Mouse (Mus musculus): ENCODE measurements around the gene Ncs1.

Ncs1 gene

DNA sequence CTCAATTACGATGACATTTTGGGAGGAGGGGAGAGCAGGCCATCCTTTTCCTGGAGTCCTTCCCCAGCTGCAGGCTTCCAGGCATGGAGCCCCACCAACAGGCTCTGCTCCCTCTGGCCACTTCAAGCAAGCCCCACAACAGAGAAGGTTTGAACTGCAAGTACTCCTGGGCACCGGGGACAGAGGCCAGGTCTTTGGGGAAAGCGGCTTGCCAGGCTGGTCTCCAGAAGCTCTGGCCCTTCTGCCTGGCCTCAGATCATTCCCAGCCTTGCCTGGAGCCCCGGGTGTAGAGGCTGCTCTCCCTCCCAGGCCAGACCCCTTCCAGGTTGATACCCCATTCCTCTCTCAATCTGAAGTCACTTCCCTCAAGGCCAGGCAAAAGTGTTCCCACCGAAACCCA is 572 bp upstream of the Ncs1 start:
- DNase-seq (ENCODE audit: low spot score), result no peak

DNA sequence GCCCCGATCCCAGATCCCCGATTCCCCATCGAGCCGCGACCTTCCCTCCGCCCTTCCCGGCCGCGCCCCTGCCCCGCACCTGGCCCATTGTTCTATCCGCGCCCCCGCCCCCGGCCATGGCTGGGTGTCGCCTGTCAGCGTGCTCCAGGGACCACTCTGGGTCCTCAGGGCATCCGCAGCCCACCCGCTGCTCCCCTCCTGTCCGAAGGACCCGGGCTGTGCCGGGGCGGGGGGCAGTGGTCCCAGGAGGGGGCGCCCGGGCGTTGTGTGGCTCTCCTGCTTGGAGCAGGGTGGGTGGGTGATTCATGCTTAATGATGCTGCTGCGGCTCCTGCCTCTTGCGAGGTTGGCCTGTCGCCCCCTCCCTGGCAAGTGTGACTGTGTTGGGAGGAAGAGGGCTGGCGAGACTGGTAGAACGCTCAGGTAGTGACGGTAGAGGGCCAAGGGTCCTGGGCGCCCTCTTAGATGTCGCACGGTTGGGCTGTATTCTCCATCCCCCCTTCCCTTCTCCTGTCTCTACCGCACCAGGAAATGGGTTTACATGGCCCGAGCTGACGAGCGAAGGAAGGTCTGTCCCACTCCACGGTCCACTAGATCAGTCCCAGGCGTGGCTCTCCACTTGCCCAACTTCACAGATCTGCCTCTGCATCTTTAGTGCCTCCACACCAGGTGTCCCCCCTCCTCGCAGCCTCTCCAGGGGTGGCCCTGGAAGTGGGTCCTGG is 788 bp downstream of the Ncs1 start:
- no peak for DNase-seq (ENCODE audit: low spot score)

DNA sequence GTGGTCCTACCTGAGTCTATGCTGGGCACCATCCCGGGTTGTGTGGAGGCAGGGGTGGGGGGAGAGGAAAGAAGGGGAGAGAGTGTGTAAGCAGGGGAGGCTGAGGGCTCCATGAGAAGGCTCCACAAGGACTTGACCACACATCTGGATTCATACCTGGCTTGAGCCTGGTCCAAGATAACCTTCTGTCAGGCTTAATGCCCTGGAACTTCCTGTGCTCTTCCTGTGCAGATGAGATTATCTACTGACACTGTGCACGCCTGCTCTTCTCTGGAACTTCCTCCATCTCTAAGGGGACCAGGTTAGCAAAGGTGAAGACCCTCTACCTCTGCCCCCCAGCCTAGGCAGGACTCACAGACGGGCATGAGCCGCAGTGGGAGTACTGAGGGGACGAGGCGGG is 3.2 kb downstream of the Ncs1 start:
- no peak for DNase-seq (ENCODE audit: low spot score)

DNA sequence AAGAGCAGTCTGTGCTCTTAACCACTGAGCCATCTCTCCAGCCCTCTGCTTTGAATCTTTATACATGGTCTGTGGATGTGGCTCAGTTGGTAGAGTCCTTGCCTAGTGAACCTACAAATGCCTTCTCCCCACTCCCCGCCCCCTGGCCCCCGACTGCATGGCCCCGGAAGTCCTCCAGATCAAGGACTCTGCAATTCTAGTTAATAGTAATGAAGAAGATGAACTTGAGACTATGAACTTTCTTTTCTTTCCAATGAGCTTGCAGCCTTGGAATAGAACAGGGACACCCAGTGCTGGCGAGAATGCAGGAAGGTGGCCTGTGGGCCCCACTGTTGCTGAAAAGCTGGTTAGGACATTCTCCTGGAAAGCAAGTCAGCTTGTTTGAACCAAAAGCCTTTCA is 6.5 kb downstream of the Ncs1 start:
- DNase-seq (ENCODE audit: low spot score), result no peak

DNA sequence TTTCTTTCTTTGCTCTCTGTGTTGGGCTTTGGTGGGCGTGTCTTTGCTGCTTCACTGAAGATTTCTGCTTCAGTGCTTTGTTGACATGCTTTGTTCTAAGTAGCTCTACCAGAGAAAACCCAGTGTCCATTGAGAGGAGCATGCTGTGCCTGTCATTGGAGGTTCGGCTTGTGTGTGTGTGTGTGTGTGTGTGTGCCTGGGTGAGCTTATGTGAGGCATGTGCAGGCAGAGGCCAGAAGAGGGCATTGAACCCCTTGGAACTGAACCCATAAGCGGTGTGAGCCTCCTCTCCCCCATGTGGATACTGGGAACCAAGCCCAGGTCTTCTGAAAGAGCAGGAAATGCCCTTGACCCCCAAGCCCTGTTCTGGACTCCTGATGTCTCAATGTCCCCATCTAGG is 7.8 kb downstream of the Ncs1 start:
- no peak for DNase-seq (ENCODE audit: low spot score)

DNA sequence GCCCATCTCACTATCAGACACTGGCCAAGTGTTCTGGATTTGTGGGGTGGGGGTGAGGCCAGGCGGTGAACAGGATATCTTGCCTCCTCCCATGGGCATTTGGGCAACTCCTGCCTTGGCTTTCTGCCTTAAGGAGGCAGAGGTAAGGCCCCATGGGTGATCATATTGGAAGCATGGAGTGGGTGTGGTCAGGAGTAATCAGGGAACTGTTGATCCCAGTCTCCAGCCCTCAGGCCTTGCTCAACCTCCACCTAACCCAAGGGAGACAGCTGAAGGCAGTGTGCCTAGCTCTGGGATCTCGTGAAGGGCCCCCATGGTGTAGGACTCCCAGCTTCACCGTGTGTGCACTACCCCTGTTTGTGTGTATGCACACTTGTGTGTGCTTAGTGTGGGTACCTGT is 9.2 kb downstream of the Ncs1 start:
- DNase-seq (ENCODE audit: low spot score), result no peak

DNA sequence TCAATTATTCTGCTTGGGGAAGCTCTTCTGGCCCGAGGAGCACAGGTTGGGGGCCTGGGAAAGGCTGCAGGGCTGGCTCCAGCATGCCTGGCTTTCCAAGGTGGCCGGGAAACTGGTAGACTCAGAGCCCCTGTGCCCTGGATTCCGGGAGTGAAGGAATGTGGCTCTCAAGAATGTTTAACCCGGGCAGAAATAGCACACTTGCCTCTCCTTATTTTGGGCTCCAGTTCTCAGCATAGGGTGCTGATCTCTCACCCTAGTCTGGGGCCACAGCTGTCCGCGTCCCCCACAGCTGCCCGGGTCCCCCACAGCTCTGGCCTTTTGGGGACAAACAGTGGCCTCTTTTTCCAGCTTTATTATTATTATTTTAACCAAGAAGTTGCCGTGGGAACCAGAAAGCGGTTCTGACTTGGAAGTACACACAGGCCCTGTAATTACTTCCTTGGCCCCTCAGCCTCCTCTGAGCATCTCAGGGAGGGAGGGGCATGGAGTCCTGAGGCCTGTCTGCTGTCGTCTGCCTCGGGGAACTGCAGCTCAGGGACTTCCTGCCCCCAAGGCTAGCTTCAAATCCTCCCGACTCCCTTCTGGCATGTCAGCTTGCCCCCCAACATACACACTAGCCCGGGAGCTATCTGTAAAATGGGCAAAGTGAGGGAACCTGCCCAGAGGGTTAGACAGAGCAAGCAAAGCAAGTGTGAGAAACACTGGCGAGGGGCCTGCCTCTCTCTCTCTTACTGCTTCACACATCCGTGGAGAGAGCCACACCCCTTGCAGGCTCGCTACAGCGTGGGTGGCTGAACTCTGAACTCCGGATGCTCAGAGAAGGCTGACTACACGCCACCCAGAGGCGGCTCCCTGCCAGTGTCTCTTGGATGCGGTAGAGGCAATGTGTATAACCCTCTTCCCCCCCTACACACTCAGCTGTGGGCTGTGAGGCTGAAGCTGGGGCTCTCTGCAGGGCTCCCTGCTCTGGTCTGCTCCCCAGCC is 10.6 kb downstream of the Ncs1 start:
- DNase-seq (ENCODE audit: low spot score), result peak; percentile 30

DNA sequence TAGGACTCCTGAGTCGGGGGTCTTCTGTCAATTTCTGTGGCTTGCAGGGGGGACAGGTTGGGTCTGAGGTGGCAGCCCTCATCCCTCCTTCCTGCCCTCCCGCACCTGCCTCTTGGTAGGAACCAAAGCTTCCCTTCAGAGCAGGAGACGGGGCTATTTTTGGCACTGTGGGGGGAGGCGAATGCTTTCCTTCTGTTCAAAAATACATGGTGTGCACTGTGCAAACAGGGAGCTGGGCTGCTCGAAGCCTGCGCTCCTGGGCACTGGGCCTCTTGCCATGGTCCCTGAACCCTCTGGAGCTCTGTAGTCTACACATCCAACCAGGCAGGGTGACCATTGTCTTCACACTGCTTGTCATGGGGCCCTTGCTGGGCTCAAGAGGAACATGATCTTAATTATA is 11.5 kb downstream of the Ncs1 start:
- no peak for DNase-seq (ENCODE audit: low spot score)

DNA sequence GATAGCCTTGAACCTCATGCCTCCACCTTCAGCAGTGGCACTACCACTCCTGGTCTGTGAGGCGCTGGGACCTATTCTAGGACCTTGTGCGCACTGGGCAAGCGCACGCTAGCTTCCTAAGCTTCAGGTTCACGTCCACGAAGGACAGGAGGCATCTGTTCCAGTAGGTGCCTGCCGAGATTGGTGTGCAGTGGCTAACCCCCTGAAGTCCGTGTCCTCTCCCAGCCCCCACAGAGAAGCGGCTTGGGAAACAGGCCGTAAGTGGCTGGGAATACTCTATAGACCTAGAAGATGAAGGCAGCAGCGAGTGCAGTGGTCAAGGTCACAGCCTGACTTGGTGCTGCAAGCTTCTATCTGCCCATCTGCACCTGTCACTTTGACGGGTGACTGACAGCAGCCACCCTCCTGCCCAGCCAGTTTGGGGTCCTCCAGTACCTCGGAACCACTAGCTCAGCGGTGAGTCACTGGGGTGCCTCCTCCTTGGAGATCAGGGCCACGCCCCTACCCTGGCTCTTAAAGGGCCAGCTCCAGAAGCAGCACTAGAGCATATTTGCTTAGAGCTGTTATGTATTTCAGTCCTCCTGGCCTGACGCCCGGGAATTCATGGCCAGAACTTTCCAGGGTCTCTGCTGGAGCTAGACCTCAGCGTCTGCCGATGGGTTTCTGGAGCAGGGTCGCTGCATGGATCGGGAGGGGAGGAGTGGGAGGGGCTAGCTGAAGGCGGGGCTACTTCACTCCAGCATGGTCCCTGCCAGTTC is 13.2 kb downstream of the Ncs1 start:
- peak; percentile 72 for DNase-seq (ENCODE audit: low spot score)

DNA sequence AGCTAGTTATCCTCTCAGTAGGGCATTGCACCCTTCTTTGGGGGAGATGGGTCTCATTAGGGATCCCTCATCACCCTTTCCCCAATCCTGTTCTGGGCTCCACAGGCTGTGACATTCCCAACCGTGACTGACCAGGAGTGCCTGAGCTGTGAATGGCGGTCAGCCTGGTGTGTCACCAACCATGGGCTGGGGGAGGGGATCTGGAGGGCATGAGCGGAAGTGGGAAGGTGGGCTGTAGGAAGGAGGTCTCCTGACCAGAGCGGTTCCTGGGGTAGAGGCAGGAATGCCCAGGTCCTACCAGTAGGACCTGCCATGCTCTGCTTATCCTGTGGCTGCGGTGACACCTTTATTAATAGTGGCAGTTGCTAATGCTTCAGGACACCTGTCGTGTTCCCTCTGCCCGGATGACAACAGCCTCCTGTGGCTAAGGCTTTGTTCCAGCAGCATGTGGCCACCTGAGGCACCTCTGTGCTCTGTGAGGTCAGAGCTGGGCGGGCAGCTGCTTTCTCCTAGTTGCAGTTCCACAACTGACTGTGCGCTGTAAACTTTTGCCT is 13.8 kb downstream of the Ncs1 start:
- DNase-seq (ENCODE audit: low spot score), result no peak

DNA sequence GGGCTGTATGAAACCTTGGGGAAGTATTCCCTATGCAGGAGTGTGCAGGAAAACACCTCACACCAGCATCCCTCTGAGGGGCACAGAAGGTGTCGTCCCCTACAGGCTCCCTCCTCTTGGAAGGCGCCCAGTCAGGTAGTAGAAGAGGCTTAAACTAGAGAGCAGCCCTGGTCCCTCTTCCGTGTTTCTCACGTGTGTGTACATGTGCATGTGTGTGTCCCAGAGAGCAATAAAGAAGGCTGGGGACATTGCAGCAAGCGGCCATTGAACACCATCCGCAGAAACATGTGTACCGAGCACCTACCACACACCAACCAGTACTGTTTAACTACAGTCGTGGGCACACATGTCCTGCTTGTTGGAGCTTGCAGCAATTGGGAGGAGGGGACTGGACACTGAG is 14.9 kb downstream of the Ncs1 start:
- no peak for DNase-seq (ENCODE audit: low spot score)

DNA sequence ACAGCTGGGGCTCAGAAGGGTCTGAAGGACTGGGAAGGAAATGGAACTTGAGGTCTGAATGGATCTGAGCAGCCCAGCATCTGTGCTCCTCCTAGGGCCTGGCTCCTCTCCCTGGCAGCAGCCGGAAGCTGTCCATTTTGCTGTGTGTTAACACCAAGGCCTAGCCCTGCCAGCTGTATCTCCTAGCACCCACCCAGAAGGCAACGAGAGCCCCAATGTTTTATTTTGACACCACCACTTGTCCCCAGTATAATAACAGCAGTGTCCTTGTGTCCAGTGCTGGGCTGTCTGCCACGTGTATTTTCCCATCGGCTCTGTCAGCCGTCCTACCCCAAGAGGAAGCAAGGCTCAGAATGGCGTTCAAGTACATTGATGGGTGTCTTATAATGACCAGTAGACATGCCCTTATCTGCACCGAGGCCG is 17.4 kb downstream of the Ncs1 start:
- DNase-seq (ENCODE audit: low spot score), result no peak

DNA sequence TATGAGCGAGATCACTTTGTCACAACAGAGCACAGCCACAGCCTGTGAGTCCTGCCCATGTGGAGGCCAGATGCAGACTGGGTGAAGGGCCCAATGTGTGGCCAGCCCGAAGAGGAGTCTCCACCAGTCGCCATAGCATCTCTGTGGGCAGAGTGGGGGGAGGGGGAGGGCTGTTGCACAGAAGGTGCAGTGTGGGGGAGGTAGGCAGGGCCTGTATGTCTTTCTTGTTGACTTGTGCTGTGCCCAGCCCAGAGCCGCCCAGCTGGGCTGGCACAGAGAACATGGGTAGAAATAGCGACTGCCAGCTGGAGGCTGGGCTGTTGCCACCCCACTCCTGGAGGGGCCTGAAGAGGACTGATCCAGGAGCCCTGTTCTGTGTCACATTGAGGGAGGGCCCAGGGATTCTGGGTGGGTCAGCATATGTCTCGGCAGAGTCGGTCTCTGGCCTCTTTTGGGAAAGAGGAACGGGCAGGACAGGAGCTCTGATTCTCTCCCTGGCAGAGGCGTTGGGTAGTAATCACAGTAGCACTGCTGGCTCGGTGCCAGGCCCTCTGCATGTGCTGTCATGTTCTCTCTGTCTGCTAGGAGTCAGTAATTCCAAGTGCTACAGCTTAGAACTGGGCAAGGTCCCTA is 18.2 kb downstream of the Ncs1 start:
- peak; percentile 54 for DNase-seq (ENCODE audit: low spot score)

DNA sequence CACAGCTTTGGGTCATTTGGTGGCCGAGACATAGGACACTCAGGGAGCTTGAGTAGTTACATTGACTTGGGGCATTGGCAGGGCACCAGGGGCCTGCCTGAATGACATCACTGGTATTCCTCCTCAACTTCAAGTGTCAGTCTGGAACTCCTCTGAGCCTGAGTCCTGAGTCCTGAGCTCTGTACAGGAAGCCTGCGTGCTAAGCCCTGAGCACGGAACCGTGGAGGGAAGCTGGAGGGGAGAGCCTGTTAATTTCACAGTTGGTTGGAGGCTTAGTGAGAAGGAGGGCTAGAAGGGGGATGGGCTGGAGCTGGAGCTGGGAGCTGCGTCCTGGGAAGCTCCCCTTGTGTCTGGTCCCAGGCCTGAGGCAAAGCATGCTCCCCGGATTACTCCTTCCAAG is 21.8 kb downstream of the Ncs1 start:
- DNase-seq (ENCODE audit: low spot score), result no peak

DNA sequence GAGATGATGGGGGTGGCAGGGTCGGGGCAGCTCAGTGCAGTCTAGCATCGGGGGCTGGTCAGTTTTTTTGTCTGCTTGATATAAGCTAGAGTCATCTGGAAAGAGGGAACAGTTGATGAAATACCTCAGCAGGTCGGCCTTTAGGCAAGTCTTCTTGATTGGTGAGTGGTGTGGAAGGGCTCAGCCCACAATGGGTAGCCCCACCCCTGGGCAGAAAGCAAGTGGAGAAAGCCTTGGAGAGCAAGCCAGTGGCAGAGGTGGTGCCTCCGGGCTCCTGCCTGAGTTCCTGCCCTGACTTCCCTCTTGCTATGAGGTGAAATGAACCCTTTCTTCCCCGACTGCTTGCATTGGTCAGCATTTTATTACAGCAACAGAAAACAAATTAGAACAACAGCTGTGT is 23.0 kb downstream of the Ncs1 start:
- DNase-seq (ENCODE audit: low spot score), result no peak

DNA sequence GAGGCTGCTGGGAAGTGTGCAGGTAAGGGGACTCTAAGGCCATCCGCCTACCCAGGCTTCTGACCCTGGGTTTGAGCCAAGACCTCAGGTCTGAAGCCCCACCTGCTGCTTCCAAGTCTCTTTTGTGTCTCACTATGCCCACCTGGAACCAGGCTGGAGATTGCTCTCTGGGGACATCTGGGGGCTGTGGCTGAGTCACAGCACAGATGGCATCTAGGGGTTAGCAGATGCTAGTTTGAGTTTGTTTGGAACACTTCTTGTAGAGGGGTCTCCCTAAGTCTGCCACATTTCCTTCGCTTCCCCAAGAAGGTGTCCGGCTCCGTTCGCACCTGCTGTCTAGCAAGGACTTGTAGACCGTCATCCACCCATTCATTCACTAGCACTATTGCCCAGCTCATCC is 23.6 kb downstream of the Ncs1 start:
- no peak for DNase-seq (ENCODE audit: low spot score)

DNA sequence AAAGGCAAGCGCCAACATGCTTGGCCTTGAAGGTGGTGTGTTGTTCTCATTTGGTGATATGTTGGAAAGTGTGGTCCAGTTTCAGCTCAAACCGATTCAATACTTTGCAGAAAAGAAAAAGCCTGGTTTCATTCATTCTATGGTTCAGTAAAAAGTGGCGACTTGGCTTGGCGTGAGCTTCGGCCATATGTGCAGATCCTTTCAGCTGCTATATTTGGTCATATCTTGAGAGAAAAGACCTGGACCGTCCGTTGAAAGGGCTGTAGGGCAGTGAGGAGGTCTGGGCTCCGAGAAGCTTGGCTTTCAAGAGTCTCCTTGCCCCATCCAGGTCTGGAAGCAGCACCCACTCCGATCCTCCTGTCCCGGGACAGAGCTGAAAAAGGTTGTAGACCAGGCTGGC is 24.2 kb downstream of the Ncs1 start:
- no peak for DNase-seq (ENCODE audit: low spot score)

DNA sequence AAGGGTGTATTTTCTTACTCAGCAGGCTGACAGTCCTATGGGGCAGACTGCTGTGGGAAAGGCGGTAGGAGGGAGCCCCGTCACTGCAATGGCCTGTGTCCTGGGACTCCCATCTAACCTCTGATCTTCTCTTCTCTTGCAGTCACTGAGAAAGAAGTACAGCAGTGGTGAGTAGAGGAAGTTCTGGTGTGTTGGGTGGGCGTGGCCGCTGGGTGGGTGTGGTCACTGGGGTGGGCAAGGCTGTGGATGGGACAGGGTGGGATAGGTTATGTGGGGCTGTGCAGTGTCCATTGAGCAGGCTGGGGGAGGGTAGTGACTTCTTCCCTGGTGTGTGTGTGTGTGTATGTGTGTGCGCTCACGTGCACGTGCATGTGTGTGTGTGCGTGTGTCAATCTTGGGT is 24.8 kb downstream of the Ncs1 start:
- DNase-seq (ENCODE audit: low spot score), result no peak

DNA sequence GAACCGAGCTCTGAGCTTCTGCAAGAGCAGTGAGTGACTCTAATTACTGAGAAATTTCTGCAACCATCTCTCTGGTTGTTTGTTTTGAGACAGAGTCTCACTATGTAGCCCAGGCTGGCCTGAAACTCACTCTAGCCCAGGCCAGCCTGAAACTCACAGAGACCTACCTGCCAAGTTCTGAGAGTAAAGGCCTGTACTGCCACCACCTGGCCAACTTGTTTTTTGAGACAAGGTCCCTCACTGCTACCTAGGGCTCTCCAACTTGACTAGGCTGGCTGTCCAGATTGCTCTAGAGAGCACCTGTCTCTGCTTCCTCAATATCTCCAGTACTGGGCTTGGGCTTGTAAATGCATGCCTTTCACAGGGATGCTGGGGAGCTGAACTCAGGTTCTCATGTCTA is 25.4 kb downstream of the Ncs1 start:
- DNase-seq (ENCODE audit: low spot score), result no peak

DNA sequence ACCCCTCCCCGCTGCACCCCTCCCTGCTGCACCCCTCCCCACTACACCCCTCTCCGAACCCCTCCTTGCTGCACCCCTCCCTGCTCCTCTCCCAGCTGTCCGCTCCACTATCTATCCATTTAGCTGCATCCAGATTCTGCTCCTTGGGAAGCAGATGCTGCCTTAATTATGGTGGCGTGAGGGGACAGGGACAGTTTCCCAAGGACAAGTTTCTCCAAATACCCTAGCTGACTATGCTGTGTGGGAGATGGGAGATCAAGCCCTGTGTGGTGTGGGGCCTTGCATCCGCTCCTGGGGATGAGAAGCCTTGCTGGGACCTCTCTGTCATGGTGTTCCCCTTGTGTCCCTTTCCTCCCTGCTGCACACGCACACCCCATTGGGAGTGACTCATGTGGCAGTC is 29.4 kb downstream of the Ncs1 start:
- DNase-seq (ENCODE audit: low spot score), result no peak

DNA sequence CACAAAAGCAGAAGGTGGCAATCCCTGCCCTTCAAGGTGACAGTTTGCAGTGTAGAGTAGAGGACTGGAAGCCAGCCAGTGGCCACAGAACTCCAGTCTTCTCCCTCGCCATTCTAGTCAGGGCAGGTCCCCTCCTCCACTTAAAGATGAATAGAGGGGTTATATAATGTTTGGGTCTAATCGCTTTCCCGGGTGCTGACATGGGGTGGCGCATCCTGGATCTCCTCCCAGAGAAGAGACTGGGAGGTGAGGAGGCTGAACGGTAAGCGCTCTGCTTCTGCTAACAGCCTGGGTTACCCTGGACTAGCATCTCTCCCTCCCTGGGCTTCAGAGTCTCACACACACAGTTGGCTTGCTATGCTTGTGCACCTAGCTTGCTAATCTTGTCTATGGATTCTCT is 32.2 kb downstream of the Ncs1 start:
- no peak for DNase-seq (ENCODE audit: low spot score)

DNA sequence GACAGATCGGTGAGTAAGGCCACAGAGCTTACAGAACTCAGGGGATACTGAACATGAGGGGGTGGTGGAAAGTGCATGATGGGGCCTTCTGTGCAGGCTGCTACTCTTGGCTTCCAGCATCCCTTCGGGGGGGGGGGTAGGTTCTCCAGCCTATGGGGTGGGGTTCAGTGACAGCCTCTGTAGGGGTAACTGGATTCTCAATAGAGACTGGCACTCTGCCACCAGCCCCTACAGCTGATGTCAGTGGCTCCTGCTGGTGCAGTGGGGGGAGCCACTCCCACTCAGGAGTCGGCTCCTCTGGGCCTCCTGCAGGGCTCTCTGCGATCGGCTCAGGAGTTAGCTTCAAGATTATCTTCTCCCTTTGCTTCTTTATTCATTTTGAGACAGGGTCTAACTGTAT is 32.9 kb downstream of the Ncs1 start:
- no peak for DNase-seq (ENCODE audit: low spot score)

All from ovary, adult 18-20 months (tissue).